Comparison of ENCODE assay signal across 8 mouse cellular contexts in the genomic region with DNA sequence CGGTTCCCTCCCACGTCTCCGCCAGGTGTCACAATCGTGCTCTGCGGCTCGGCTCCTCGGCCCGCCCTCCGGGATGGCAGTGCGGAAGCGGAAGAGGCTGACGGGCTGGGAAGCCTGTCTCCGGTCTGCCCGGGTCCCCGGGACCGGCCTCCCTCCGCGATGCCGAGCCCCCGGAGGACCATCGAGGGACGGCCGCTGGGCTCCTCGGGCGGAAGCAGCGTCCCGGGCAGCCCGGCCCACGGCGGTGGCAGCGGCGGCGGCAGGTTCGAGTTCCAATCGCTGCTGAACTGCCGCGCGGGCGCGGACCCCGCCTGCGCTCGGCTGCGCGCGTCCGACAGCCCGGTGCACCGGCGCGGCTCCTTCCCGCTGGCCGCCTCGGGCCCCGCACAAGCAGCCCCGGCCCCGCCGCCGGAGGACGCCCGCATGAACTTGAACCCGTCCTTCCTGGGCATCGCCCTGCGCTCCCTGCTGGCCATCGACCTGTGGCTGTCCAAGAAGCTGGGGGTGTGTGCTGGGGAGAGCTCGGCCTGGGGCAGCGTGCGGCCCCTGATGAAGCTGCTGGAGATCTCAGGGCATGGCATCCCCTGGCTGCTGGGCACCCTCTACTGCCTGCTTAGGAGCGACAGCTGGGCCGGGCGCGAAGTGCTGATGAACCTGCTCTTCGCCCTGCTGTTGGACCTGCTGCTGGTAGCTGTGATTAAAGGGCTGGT. TPM values are rescaled to one million over a fixed set of nuclear protein-coding genes. Genes with fewer than 3 reads are reported as not detected.
DNase-seq lines count a peak whose midpoint lies in the region; ATAC-seq and TF ChIP-seq lines count a peak whose summit lies in the region.

TSS of gene Plpp6 (plus strand) at position 112 of the 710 bp plus-strand sequence.

- H3K4me2 ChIP-seq in forebrain, embryonic 12.5 days: peak within 1 kb of the TSS; percentile 90
- peak within 1 kb of the TSS; percentile 73 for H3K4me2 ChIP-seq in heart, embryonic 16.5 days (ENCODE audit: low read depth, low read length)
- H3K4me2 ChIP-seq in liver, embryonic 16.5 days (ENCODE audit: low read depth, low read length): peak within 1 kb of the TSS; percentile 86
- H3K4me2 ChIP-seq in neural tube, embryonic 12.5 days (replicated peaks): peak within 1 kb of the TSS; percentile 89
- H3K4me2 ChIP-seq in stomach, postnatal 0 days (replicated peaks; ENCODE audit: low read depth): peak within 1 kb of the TSS; percentile 87

- H3K27ac ChIP-seq in forebrain, embryonic 12.5 days: peak within 1 kb of the TSS; percentile 47; the same call in 1 of the 2 replicates
- peak within 1 kb of the TSS; percentile 95 for H3K27ac ChIP-seq in heart, embryonic 16.5 days (ENCODE audit: low read length)
- H3K27ac ChIP-seq in liver, embryonic 16.5 days (ENCODE audit: low read length): 0 out of 2 replicates have a peak within 1 kb of the TSS, but pooled peaks have one; percentile 19
- H3K27ac ChIP-seq in neural tube, embryonic 12.5 days: peak within 1 kb of the TSS; percentile 50
- peak within 1 kb of the TSS; percentile 84 for H3K27ac ChIP-seq in stomach, postnatal 0 days (replicated peaks)

- no peak for TF ChIP-seq EP300 in stomach, postnatal 0 days (optimal IDR thresholded peaks at IDR 0.05)

- TF ChIP-seq CTCF in stomach, postnatal 0 days (IDR thresholded peaks at IDR 0.05; ENCODE audit: low read depth): peak; percentile 77

- DNase-seq in CD8-positive naive resting alpha-beta T cell, adult 2 months (ENCODE audit: low read depth in 2 of 2, low spot score in 2 of 2): peak; percentile 68 to 70
- DNase-seq in c-Kit-positive CD71-negative TER-119-negative erythroid progenitor cells, embryonic 14.5 days (ENCODE audit: low read depth): peak; percentile 35
- peak; percentile 91 to 93 for DNase-seq in kidney, postnatal 36 days
- peak; percentile 92 for DNase-seq in stomach, postnatal 0 days (ENCODE audit: low spot score)

- peak within 1 kb of the TSS; percentile 86 for H3K9ac ChIP-seq in forebrain, embryonic 12.5 days
- H3K9ac ChIP-seq in heart, embryonic 16.5 days (ENCODE audit: low read length): peak within 1 kb of the TSS; percentile 83
- H3K9ac ChIP-seq in liver, embryonic 16.5 days (ENCODE audit: low read depth, low read length): peak within 1 kb of the TSS; percentile 74
- H3K9ac ChIP-seq in neural tube, embryonic 12.5 days: peak within 1 kb of the TSS; percentile 88
- peak within 1 kb of the TSS; percentile 84 for H3K9ac ChIP-seq in stomach, postnatal 0 days (ENCODE audit: low read length)

- under 1% methylated on average over 71 of the region's 73 CpGs for whole genome bisulfite sequencing in forebrain, embryonic 12.5 days
- WGBS in heart, embryonic 16.5 days: under 1% methylated on average over 73 of the region's 73 CpGs
- under 1% methylated on average over 69 of the region's 73 CpGs for WGBS in liver, embryonic 16.5 days (ENCODE audit: insufficient replicate concordance)
- under 1% methylated on average over 73 of the region's 73 CpGs for WGBS in neural tube, embryonic 12.5 days
- under 1% methylated on average over 63 of the region's 73 CpGs for WGBS in stomach, postnatal 0 days

- peak within 1 kb of the TSS; percentile 89 for H3K4me3 ChIP-seq in forebrain, embryonic 12.5 days (replicated peaks)
- H3K4me3 ChIP-seq in heart, embryonic 16.5 days (ENCODE audit: low read length): peak within 1 kb of the TSS; percentile 65
- peak within 1 kb of the TSS; percentile 78 for H3K4me3 ChIP-seq in liver, embryonic 16.5 days (ENCODE audit: low read depth, low read length)
- peak within 1 kb of the TSS; percentile 85 for H3K4me3 ChIP-seq in neural tube, embryonic 12.5 days
- H3K4me3 ChIP-seq in stomach, postnatal 0 days (ENCODE audit: low read depth, low read length): peak within 1 kb of the TSS; percentile 87

- peaks cover 10% of the 10 kb centered on the region for H3K27me3 ChIP-seq in forebrain, embryonic 12.5 days
- no peaks in the 10 kb centered on the region for H3K27me3 ChIP-seq in heart, embryonic 16.5 days (ENCODE audit: control insufficient read depth, insufficient read depth, low read length)
- H3K27me3 ChIP-seq in liver, embryonic 16.5 days (ENCODE audit: control insufficient read depth, insufficient read depth, low read depth, low read length): peaks cover 11% of the 10 kb centered on the region; the same call in 1 of the 2 replicates
- H3K27me3 ChIP-seq in neural tube, embryonic 12.5 days (replicated peaks): no peaks in the 10 kb centered on the region; the same call in 1 of the 2 replicates
- H3K27me3 ChIP-seq in stomach, postnatal 0 days (ENCODE audit: control insufficient read depth, insufficient read depth, low read length): no peaks in the 10 kb centered on the region

- H3K9me3 ChIP-seq in forebrain, embryonic 12.5 days: no peaks in the 10 kb centered on the region
- H3K9me3 ChIP-seq in heart, embryonic 16.5 days (replicated peaks; ENCODE audit: control insufficient read depth, low read length): no peaks in the 10 kb centered on the region
- no peaks in the 10 kb centered on the region for H3K9me3 ChIP-seq in liver, embryonic 16.5 days (replicated peaks; ENCODE audit: control insufficient read depth, low read length)
- H3K9me3 ChIP-seq in neural tube, embryonic 12.5 days: no peaks in the 10 kb centered on the region
- no peaks in the 10 kb centered on the region for H3K9me3 ChIP-seq in stomach, postnatal 0 days (ENCODE audit: control insufficient read depth, low read length)

- no peaks in the 10 kb centered on the region for H3K36me3 ChIP-seq in forebrain, embryonic 12.5 days (replicated peaks)
- H3K36me3 ChIP-seq in heart, embryonic 16.5 days (ENCODE audit: control insufficient read depth, insufficient read depth): no peaks in the 10 kb centered on the region
- no peaks in the 10 kb centered on the region for H3K36me3 ChIP-seq in liver, embryonic 16.5 days (ENCODE audit: control insufficient read depth, insufficient read depth)
- no peaks in the 10 kb centered on the region for H3K36me3 ChIP-seq in neural tube, embryonic 12.5 days
- no peaks in the 10 kb centered on the region for H3K36me3 ChIP-seq in stomach, postnatal 0 days (ENCODE audit: control insufficient read depth, insufficient read depth, low read length)

- ATAC-seq in forebrain, embryonic 12.5 days (ENCODE audit: low FRiP score): peak; percentile 91
- ATAC-seq in heart, embryonic 16.5 days (replicated peaks; ENCODE audit: extremely low read depth, insufficient read depth, low FRiP score): peak; percentile 82
- ATAC-seq in liver, embryonic 16.5 days (ENCODE audit: low read depth): peak; percentile 72
- ATAC-seq in neural tube, embryonic 12.5 days (ENCODE audit: low FRiP score, low read depth): peak; percentile 89
- peak; percentile 95 for ATAC-seq in stomach, postnatal 0 days (ENCODE audit: low FRiP score, low TSS enrichment)

- H3K4me1 ChIP-seq in forebrain, embryonic 12.5 days: peaks cover 22% of the 10 kb centered on the region
- H3K4me1 ChIP-seq in heart, embryonic 16.5 days (ENCODE audit: control insufficient read depth, insufficient read depth, low read length): peaks cover 22% of the 10 kb centered on the region
- H3K4me1 ChIP-seq in liver, embryonic 16.5 days (ENCODE audit: control insufficient read depth, low read depth, low read length): peaks cover 8% of the 10 kb centered on the region
- H3K4me1 ChIP-seq in neural tube, embryonic 12.5 days: peaks cover 11% of the 10 kb centered on the region
- peaks cover 4% of the 10 kb centered on the region; the same call in 1 of the 2 replicates for H3K4me1 ChIP-seq in stomach, postnatal 0 days (replicated peaks; ENCODE audit: control insufficient read depth, insufficient read depth)

RNA-seq across cellular contexts. Expression of gene Plpp6, which starts in this region (rescaled TPM):
- 6.1 and 6.4 TPM in 2 replicates for polyA plus RNA-seq in forebrain, embryonic 12.5 days (2016; fragmentation: Nextera tagmentation; extraction: Ambion mirVana)
- polyA plus RNA-seq in heart, embryonic 16.5 days (2015; fragmentation: Nextera tagmentation; extraction: Ambion mirVana): 7.9 and 8.8 TPM in 2 replicates
- polyA plus RNA-seq in liver, embryonic 16.5 days (2015; fragmentation: Nextera tagmentation; extraction: Ambion mirVana): 2.3 and 2.6 TPM in 2 replicates
- 9.5 and 10.7 TPM in 2 replicates for polyA plus RNA-seq in neural tube, embryonic 12.5 days (2016; fragmentation: Nextera tagmentation; extraction: Ambion mirVana)
- 18.2 and 19.6 TPM in 2 replicates for polyA plus RNA-seq in stomach, postnatal 0 days (2015; fragmentation: Nextera tagmentation; extraction: Ambion mirVana)

Comparison
In these comparisons a context has a peak if more than half of its experiments do, and no peak if none do; other contexts are left out.
1. Peak in every context shown above with its lines: DNase-seq, ATAC-seq, H3K4me3 ChIP-seq and H3K27ac ChIP-seq.
2. DNase-seq: peak in every context shown above with its lines; median percentile 92 in kidney, postnatal 36 days; 92 in stomach, postnatal 0 days; 69 in CD8-positive naive resting alpha-beta T cell, adult 2 months; 35 in c-Kit-positive CD71-negative TER-119-negative erythroid progenitor cells, embryonic 14.5 days.
3. H3K27ac ChIP-seq: peak in every context shown above with its lines; median percentile 95 in heart, embryonic 16.5 days; 84 in stomach, postnatal 0 days; 50 in neural tube, embryonic 12.5 days; 47 in forebrain, embryonic 12.5 days; 19 in liver, embryonic 16.5 days.